Comparison of ENCODE assay signal across 8 mouse cellular contexts in the genomic region with DNA sequence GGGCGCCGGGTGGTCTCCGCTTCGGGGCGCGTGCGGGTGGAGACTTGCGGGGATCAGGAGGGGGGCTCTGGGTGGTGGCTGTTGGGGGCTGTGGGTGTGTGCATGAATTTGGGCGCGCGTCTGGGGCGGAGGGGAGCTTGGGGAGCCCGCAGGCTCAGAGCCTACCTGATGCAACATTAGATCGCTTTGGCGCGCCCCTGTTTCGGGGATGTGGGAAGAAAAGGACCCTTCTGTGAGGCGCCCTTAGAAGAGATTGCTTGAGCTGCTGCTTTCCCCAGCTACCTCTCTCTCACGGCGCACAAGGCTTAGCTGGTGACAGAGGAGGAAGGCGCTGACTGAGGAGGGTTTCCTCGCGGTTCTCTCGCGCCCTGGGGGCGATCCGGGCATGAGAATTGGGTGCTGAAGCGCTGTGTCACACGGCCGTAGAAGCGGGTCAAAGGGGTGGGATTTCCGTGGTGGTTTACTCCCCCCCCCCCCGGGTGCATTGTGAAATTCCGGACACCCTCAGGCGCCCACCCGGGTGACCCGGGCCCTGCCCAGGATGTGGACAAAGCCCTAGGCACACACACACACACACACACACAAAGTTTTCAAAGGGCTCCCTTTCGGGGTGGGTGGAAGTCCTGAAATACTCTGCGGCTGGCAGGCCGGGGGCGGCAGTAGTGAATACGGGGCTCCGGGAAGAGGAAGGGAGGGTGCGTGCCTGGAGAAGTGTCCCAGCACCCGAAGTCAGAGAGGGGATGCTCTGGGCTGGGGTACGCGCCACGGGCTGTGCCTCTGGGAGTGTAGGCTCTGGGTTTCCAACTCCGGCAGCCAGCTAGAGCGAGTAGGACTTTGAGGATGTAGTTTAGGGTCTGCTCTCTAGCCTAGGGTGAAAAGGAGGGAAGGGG. TPM values are rescaled to one million over a fixed set of nuclear protein-coding genes. Genes with fewer than 3 reads are reported as not detected.
DNase-seq lines count a peak whose midpoint lies in the region; ATAC-seq and TF ChIP-seq lines count a peak whose summit lies in the region.

No protein-coding gene starts in this region.

- peaks cover 0 to 6% of the 10 kb centered on the region in 2 experiments for H3K36me3 ChIP-seq in CH12.LX (replicated peaks in 1 of 2; ENCODE audit: control insufficient read depth in 1 of 2, insufficient read depth in 1 of 2, low read length in 1 of 2)
- H3K36me3 ChIP-seq in embryonic facial prominence, embryonic 14.5 days (ENCODE audit: control insufficient read depth, insufficient read depth, low read length): no peaks in the 10 kb centered on the region

- peaks cover 11 to 56% of the 10 kb centered on the region in 2 experiments; a peak in 3 of 4 replicates for H3K4me1 ChIP-seq in CH12.LX (ENCODE audit: control insufficient read depth in 1 of 2, insufficient read depth in 2 of 2)
- peaks cover 48% of the 10 kb centered on the region for H3K4me1 ChIP-seq in embryonic facial prominence, embryonic 14.5 days (ENCODE audit: control insufficient read depth, insufficient read depth, low read length)

- peak overlapping the region; percentile 53 for H3K27ac ChIP-seq in CH12.LX (ENCODE audit: insufficient read depth, low read depth)
- H3K27ac ChIP-seq in embryonic facial prominence, embryonic 14.5 days (replicated peaks; ENCODE audit: low read depth, low read length): peak overlapping the region; percentile 94

- dilution Hi-C loops in CH12.LX (cut with MboI; ENCODE audit: extremely low pct_ligation_motif_present, extremely low pct_unique_long_range_greater_than_20kb, low sequenced_read_pairs): no loop called here

- H3K9me3 ChIP-seq in CH12.LX (replicated peaks; ENCODE audit: low read length): no peaks in the 10 kb centered on the region
- H3K9me3 ChIP-seq in embryonic facial prominence, embryonic 14.5 days (ENCODE audit: control insufficient read depth, low read length): no peaks in the 10 kb centered on the region

- H3K4me3 ChIP-seq in CH12.LX (replicated peaks in 1 of 3; ENCODE audit: low read depth in 2 of 3, low read length in 2 of 3, poor library complexity in 1 of 3): peak overlapping the region; percentile 78 to 94 (median 86)
- H3K4me3 ChIP-seq in embryonic facial prominence, embryonic 14.5 days (ENCODE audit: low read depth, low read length): peak overlapping the region; percentile 66

- TF ChIP-seq POLR2A in CH12.LX (IDR thresholded peaks at IDR 0.05; ENCODE audit: low read depth, low read length): no peak

- H3K4me2 ChIP-seq in CH12.LX (ENCODE audit: insufficient read depth, low read depth, poor library complexity, severe bottlenecking): peak overlapping the region; percentile 92
- peak overlapping the region; percentile 89 for H3K4me2 ChIP-seq in embryonic facial prominence, embryonic 14.5 days (ENCODE audit: low read depth, low read length)

- H3K9ac ChIP-seq in CH12.LX (ENCODE audit: insufficient read depth, low read depth): peak overlapping the region; percentile 90
- H3K9ac ChIP-seq in embryonic facial prominence, embryonic 14.5 days (ENCODE audit: low read depth, low read length): peak overlapping the region; percentile 86

- in situ Hi-C loops in CH12.LX (cut with MboI; ENCODE audit: low pct_ligation_motif_present, low pct_unique_long_range_greater_than_20kb, low sequenced_read_pairs): loop anchor here (5.0 kb wide), 2 partner anchors 63 to 173 kb away; partner anchors contain the start of gene Ccng2

- no peaks in the 10 kb centered on the region for H3K27me3 ChIP-seq in CH12.LX (replicated peaks)
- no peaks in the 10 kb centered on the region for H3K27me3 ChIP-seq in embryonic facial prominence, embryonic 14.5 days (replicated peaks; ENCODE audit: control insufficient read depth, insufficient read depth, low read length)

- TF ChIP-seq RAD21 in CH12.LX (IDR thresholded peaks at IDR 0.05; ENCODE audit: low read depth, low read length): no peak

- no peak for TF ChIP-seq EP300 in CH12.LX (IDR thresholded peaks at IDR 0.05; ENCODE audit: low read length)

- DNase-seq in CH12.LX (ENCODE audit: extremely low read depth) (no peak), adipocyte (ENCODE audit: low spot score) (peak; percentile 37)
- DNase-seq in embryonic facial prominence, embryonic 14.5 days (ENCODE audit: low spot score): peak; percentile 72
- DNase-seq in heart, postnatal 10 days: peak; percentile 58 to 64
- DNase-seq in left cerebral cortex, adult 18-20 months (ENCODE audit: low spot score in 2 of 2): peak; percentile 45 to 65
- peak; percentile 51 for DNase-seq in lung, postnatal 36 days
- peak; percentile 58 for DNase-seq in right cerebral cortex, postnatal 14 days
- no peak for DNase-seq in ovary, postnatal 14 days (ENCODE audit: low spot score)

- H3K79me2 ChIP-seq in CH12.LX (replicated peaks; ENCODE audit: control insufficient read depth, extremely low read depth, insufficient read depth, poor library complexity, severe bottlenecking): peaks cover 53% of the 10 kb centered on the region

- peak; percentile 48 for ATAC-seq in embryonic facial prominence, embryonic 14.5 days (ENCODE audit: low read depth)

- 0% methylated on average over 42 of the region's 50 CpGs for WGBS in embryonic facial prominence, embryonic 14.5 days

- intact Hi-C loops in heart, postnatal 10 days (cut with DNase I): loop anchor here (2.0 to 5.0 kb wide), 3 partner anchors 33 to 87 kb away; no protein-coding TSS in a partner anchor

- no peak for TF ChIP-seq CTCF in CH12.LX (conservative IDR thresholded peaks at IDR 0.05 in 1 of 2, IDR thresholded peaks at IDR 0.05 in 1 of 2; ENCODE audit: low read depth in 2 of 2, low read length in 2 of 2)

TF ChIP-seq in CH12.LX, 34 proteins besides CTCF, POLR2A, EP300 and RAD21:
- TF ChIP-seq RCOR1 (conservative IDR thresholded peaks at IDR 0.05; ENCODE audit: low read depth, low read length): no peak
- peak; percentile 6; the same call in 1 of the 2 replicates for TF ChIP-seq CHD1 (IDR thresholded peaks at IDR 0.05; ENCODE audit: low read depth, low read length)
- peak; percentile 60 for TF ChIP-seq SIN3A (IDR thresholded peaks at IDR 0.05; ENCODE audit: low read length)
- TF ChIP-seq MEF2A (IDR thresholded peaks at IDR 0.05; ENCODE audit: borderline replicate concordance, low read depth, low read length): 0 out of 2 replicates have a peak, but pooled peaks have one; percentile 15
- TF ChIP-seq E2F4 (IDR thresholded peaks at IDR 0.05; ENCODE audit: insufficient replicate concordance, low read depth, low read length): no peak
- TF ChIP-seq MXI1 (IDR thresholded peaks at IDR 0.05; ENCODE audit: low read depth, low read length): 0 out of 2 replicates have a peak, but pooled peaks have one; percentile 6
- TF ChIP-seq MAZ (IDR thresholded peaks at IDR 0.05; ENCODE audit: low read depth, low read length): 0 out of 2 replicates have a peak, but pooled peaks have one; percentile 13
TF ChIP-seq in CH12.LX: peak in this region for 5.

RNA-seq across cellular contexts. Expression of gene Sept11, which starts 0.6 kb away (rescaled TPM):
- total RNA-seq in CH12.LX (2012; rRNA removed): 72.3 and 76.5 TPM in 2 replicates
- total RNA-seq in CH12.LX (2014; rRNA removed): 66.5 and 78.5 TPM in 2 replicates
- 138 and 159 TPM in 2 replicates for polyA plus RNA-seq in CH12.LX (2012; ENCODE audit: insufficient read length, low read depth)
- 187 and 197 TPM in 2 replicates for polyA plus RNA-seq in embryonic facial prominence, embryonic 14.5 days (2014; fragmentation: Nextera tagmentation; extraction: Ambion mirVana)
- 10 to 100 TPM; 82.1 to 91.4 TPM for total RNA-seq in heart, postnatal 10 days (2021)
- 100 to 1,000 TPM; 180 to 181 TPM for total RNA-seq in left cerebral cortex, adult 18-20 months (2021)

RNA-seq across cellular contexts. Expression of gene Sowahb, which starts 49.1 kb away (rescaled TPM):
- total RNA-seq in CH12.LX (2012; rRNA removed) (not detected in 2 replicates), CH12.LX (2014; rRNA removed) (not detected in 2 replicates)
- not detected in 2 replicates for polyA plus RNA-seq in CH12.LX (2012; ENCODE audit: insufficient read length, low read depth)
- polyA plus RNA-seq in embryonic facial prominence, embryonic 14.5 days (2014; fragmentation: Nextera tagmentation; extraction: Ambion mirVana): 0.50 and 0.76 TPM in 2 replicates
- total RNA-seq in heart, postnatal 10 days (2021): under 1 TPM in 1 of 2 experiments, not detected in 1; 0.07 TPM
- 10 to 100 TPM; 25.1 to 29.8 TPM for total RNA-seq in left cerebral cortex, adult 18-20 months (2021)

Comparison
In these comparisons a context has a peak if more than half of its experiments do, and no peak if none do; other contexts are left out.
1. DNase-seq: peak in adipocyte (single experiment), embryonic facial prominence, embryonic 14.5 days (single experiment), heart, postnatal 10 days (2 of 2), left cerebral cortex, adult 18-20 months (2 of 2), lung, postnatal 36 days (single experiment) and right cerebral cortex, postnatal 14 days (single experiment); none in CH12.LX (single experiment) and ovary, postnatal 14 days (single experiment).
2. RNA of gene Sowahb, which starts 49.1 kb away (total RNA-seq): 25.1 to 29.8 TPM in left cerebral cortex, adult 18-20 months; 0.07 TPM in heart, postnatal 10 days and not detected in CH12.LX; every median in the first group is over 10 times any median in the second.